In genomic region chr15:83956996-83957395, GRCm38 (mm10) we compare ENCODE assay signal across 23 mouse cellular contexts.
A peak's percentile ranks its signal among the peaks of the same experiment; 100 is the strongest.
DNase-seq lines count a peak whose midpoint lies in the region; ATAC-seq and TF ChIP-seq lines count a peak whose summit lies in the region.
"Had no signal": no experiment of that assay in that cellular context is flagged by ENCODE, and none has a peak within 500 bp of the region (broad histone marks: within the 10 kb centered on the region; RNA-seq: fewer than 3 reads in every experiment).

No protein-coding gene starts in this region.

- H3K9me3 ChIP-seq in forebrain, embryonic 15.5 days = no peaks in the 10 kb centered on the region
- H3K9me3 ChIP-seq in forebrain, embryonic 10.5 days = no peaks in the 10 kb centered on the region
- H3K9me3 ChIP-seq: embryonic facial prominence, embryonic 12.5 days; embryonic facial prominence, embryonic 15.5 days; heart, embryonic 15.5 days; hindbrain, embryonic 10.5 days; hindbrain, embryonic 13.5 days; intestine, embryonic 15.5 days had no signal

- H3K36me3 ChIP-seq in forebrain, embryonic 15.5 days = no peaks in the 10 kb centered on the region
- H3K36me3 ChIP-seq in forebrain, embryonic 10.5 days (replicated peaks) = no peaks in the 10 kb centered on the region
- no peaks in the 10 kb centered on the region for H3K36me3 ChIP-seq in kidney, adult 2 months (ENCODE audit: control insufficient read depth, insufficient read depth, low read length)
- H3K36me3 ChIP-seq: embryonic facial prominence, embryonic 12.5 days; embryonic facial prominence, embryonic 15.5 days; G1E; heart, embryonic 12.5 days; heart, embryonic 15.5 days; hindbrain, embryonic 10.5 days; hindbrain, embryonic 13.5 days; intestine, embryonic 15.5 days had no signal

- no peak for ATAC-seq in forebrain, embryonic 15.5 days (replicated peaks)
- ATAC-seq in frontal cortex, adult (ENCODE audit: low TSS enrichment) = peak; percentile 47; the same call in 1 of the 2 replicates
- ATAC-seq: hindbrain, embryonic 16.5 days; intestine, embryonic 15.5 days; Patski had no signal

- no peaks in the 10 kb centered on the region for H3K27me3 ChIP-seq in forebrain, embryonic 15.5 days
- H3K27me3 ChIP-seq in forebrain, embryonic 10.5 days (ENCODE audit: poor library complexity, severe bottlenecking) = no peaks in the 10 kb centered on the region
- no peaks in the 10 kb centered on the region for H3K27me3 ChIP-seq in kidney, adult 2 months (replicated peaks; ENCODE audit: control insufficient read depth, insufficient read depth, low read length)
- H3K27me3 ChIP-seq: embryonic facial prominence, embryonic 12.5 days; embryonic facial prominence, embryonic 15.5 days; hindbrain, embryonic 13.5 days; intestine, embryonic 15.5 days had no signal

- H3K9ac ChIP-seq in forebrain, embryonic 15.5 days (replicated peaks) = no peak overlapping the region
- H3K9ac ChIP-seq: embryonic facial prominence, embryonic 12.5 days; embryonic facial prominence, embryonic 15.5 days; heart, embryonic 12.5 days; heart, embryonic 15.5 days; hindbrain, embryonic 13.5 days; intestine, embryonic 15.5 days had no signal

- peaks cover 20% of the 10 kb centered on the region; the same call in 1 of the 2 replicates for H3K4me1 ChIP-seq in forebrain, embryonic 15.5 days
- no peaks in the 10 kb centered on the region for H3K4me1 ChIP-seq in forebrain, embryonic 10.5 days
- H3K4me1 ChIP-seq in kidney, adult 2 months (ENCODE audit: control insufficient read depth, insufficient read depth, low read length) = no peaks in the 10 kb centered on the region
- H3K4me1 ChIP-seq: embryonic facial prominence, embryonic 12.5 days; embryonic facial prominence, embryonic 15.5 days; heart, embryonic 12.5 days; heart, embryonic 15.5 days; hindbrain, embryonic 10.5 days; hindbrain, embryonic 13.5 days; intestine, embryonic 15.5 days had no signal

- H3K4me2 ChIP-seq in forebrain, embryonic 15.5 days (replicated peaks) = no peak overlapping the region
- H3K4me2 ChIP-seq: embryonic facial prominence, embryonic 12.5 days; embryonic facial prominence, embryonic 15.5 days; heart, embryonic 12.5 days; heart, embryonic 15.5 days; hindbrain, embryonic 13.5 days; intestine, embryonic 15.5 days had no signal

- no peak overlapping the region for H3K4me3 ChIP-seq in forebrain, embryonic 15.5 days
- H3K4me3 ChIP-seq in forebrain, embryonic 10.5 days = no peak overlapping the region
- no peak overlapping the region for H3K4me3 ChIP-seq in kidney, adult 2 months (ENCODE audit: insufficient read depth, low read depth, low read length)
- H3K4me3 ChIP-seq: embryonic facial prominence, embryonic 12.5 days; embryonic facial prominence, embryonic 15.5 days; heart, embryonic 12.5 days; heart, embryonic 15.5 days; hindbrain, embryonic 10.5 days; hindbrain, embryonic 13.5 days; intestine, embryonic 15.5 days had no signal

- 63% methylated on average over 7 of the region's 7 CpGs for WGBS in forebrain, embryonic 15.5 days
- 94% methylated on average over 7 of the region's 7 CpGs for WGBS in forebrain, embryonic 10.5 days
- 86% methylated on average over 7 of the region's 7 CpGs for WGBS in kidney, adult 2 months

- peak overlapping the region; percentile 35; the same call in 1 of the 2 replicates for H3K27ac ChIP-seq in forebrain, embryonic 15.5 days (replicated peaks)
- H3K27ac ChIP-seq in forebrain, embryonic 10.5 days = no peak overlapping the region
- H3K27ac ChIP-seq in kidney, adult 2 months (ENCODE audit: insufficient read depth, low read depth, low read length) = no peak overlapping the region
- H3K27ac ChIP-seq: embryonic facial prominence, embryonic 12.5 days; embryonic facial prominence, embryonic 15.5 days; heart, embryonic 15.5 days; hindbrain, embryonic 10.5 days; hindbrain, embryonic 13.5 days; intestine, embryonic 15.5 days had no signal

- no peak for TF ChIP-seq POLR2A in brain, embryonic 14.5 days (IDR thresholded peaks at IDR 0.05; ENCODE audit: borderline replicate concordance, extremely low read depth, insufficient read depth, insufficient read length, poor library complexity, severe bottlenecking)
- no peak for TF ChIP-seq POLR2A in kidney, adult 2 months (IDR thresholded peaks at IDR 0.05; ENCODE audit: low read depth, low read length)

- no peak for DNase-seq in forebrain, embryonic 10.5 days (ENCODE audit: extremely low spot score, low spot score)
- no peak for DNase-seq in frontal cortex, adult 2 months (ENCODE audit: extremely low spot score in 1 of 2, low spot score in 1 of 2)
- peak; percentile 64 for DNase-seq in brain, embryonic 14.5 days (ENCODE audit: low read depth)
- no peak for DNase-seq in kidney, adult 2 months
- DNase-seq: adrenal gland, postnatal 36 days; B cell, adult 2 months; cerebellum, adult 11 months; cerebellum, adult 2 months; cerebellum, adult 9-11 months; cerebellum, postnatal 25 days; kidney, adult 11 months had no signal

- TF ChIP-seq CTCF in brain, embryonic 14.5 days (IDR thresholded peaks at IDR 0.05; ENCODE audit: borderline replicate concordance, extremely low read depth, insufficient read depth, insufficient read length) = no peak
- TF ChIP-seq CTCF in kidney, adult 2 months (conservative IDR thresholded peaks at IDR 0.05; ENCODE audit: insufficient read depth, insufficient read length, low read depth, low read length) = no peak
